Mouse (Mus musculus) limb, embryonic 12.5 days (tissue): ENCODE results near the gene Actr6. TPM values are rescaled to one million over a fixed set of nuclear protein-coding genes. Genes with fewer than 3 reads are reported as not detected.
"Not testable (repeated sequence)": the region's sequence is repeated elsewhere in the genome, so short reads cannot be mapped to it uniquely, and the experiment has no call there.

Experiments
- ATAC-seq: fragments of 200-750 bp; cut with Nextera tagmentation; 2 replicates; pipeline ENCODE4 v1.8.0; 2017; ENCODE audit warnings: low read depth, moderate TSS enrichment; ENCODE audit not compliant: insufficient number of reproducible peaks, insufficient read depth, low FRiP score, low TSS enrichment
- H3K27ac ChIP-seq: fragments of 300-500 bp; sonication (generic); 2 replicates; pipeline ENCODE4 v1.5.1; 2016; ENCODE audit warnings: mild to moderate bottlenecking, moderate library complexity
- H3K27me3 ChIP-seq: fragments of 300-500 bp; sonication (generic); 2 replicates; pipeline ENCODE4 v1.6.1; 2016; ENCODE audit warnings: mild to moderate bottlenecking, moderate library complexity
- H3K36me3 ChIP-seq: fragments of 300-500 bp; sonication (generic); 2 replicates; pipeline ENCODE4 v1.6.1; 2016; ENCODE audit warnings: mild to moderate bottlenecking, moderate library complexity
- H3K4me1 ChIP-seq: fragments of 300-500 bp; sonication (generic); replicated peaks from 2 replicates; pipeline ENCODE4 v1.6.1; 2016
- H3K4me2 ChIP-seq: fragments of 300-500 bp; sonication (generic); 2 replicates; pipeline ENCODE4 v1.6.1; 2016; ENCODE audit warnings: mild to moderate bottlenecking, moderate library complexity
- H3K4me3 ChIP-seq: fragments of 300-500 bp; sonication (generic); replicated peaks from 2 replicates; pipeline ENCODE4 v1.5.1; 2016; ENCODE audit warnings: mild to moderate bottlenecking
- H3K9ac ChIP-seq: fragments of 300-500 bp; sonication (generic); replicated peaks from 2 replicates; pipeline ENCODE4 v1.6.1; 2016; ENCODE audit warnings: mild to moderate bottlenecking, moderate library complexity
- H3K9me3 ChIP-seq: fragments of 300-500 bp; sonication (generic); 2 replicates; pipeline ENCODE4 v1.6.1; 2016; ENCODE audit warnings: mild to moderate bottlenecking, moderate library complexity
- WGBS: fragments of 180-500 bp; shearing (Covaris S2); methylation state at CpG from one replicate; pipeline ENCODE4 v1.1.7; 2016; 5-methylcytosine and 5-hydroxymethylcytosine counted together
- polyA plus RNA-seq: library from polyadenylated mRNA; unstranded; fragments of >200 nt; fragmentation: Nextera tagmentation; extraction: Ambion mirVana; gene quantifications from 2 replicates; pipeline ENCODE4 v1.2.1, GENCODE M21; 2016

Actr6 gene
- polyA plus RNA-seq, 1 experiment from 2014 or later = 37.8 TPM

GRCm38 (mm10) chr10:89697956-89698355 is 34.1 kb downstream of the Actr6 start:
- Histone ChIP-seq H3K27ac (no peak overlapping the region), H3K36me3 (no peaks in the 10 kb centered on the region), H3K4me3 (no peak overlapping the region), H3K9me3 (no peaks in the 10 kb centered on the region), H3K4me1 (no peaks in the 10 kb centered on the region), H3K27me3 (no peaks in the 10 kb centered on the region), H3K9ac (no peak overlapping the region), H3K4me2 (no peak overlapping the region)
- ATAC-seq = no peak
- WGBS = 80% methylated on average over 3 of the region's 3 CpGs

DNA sequence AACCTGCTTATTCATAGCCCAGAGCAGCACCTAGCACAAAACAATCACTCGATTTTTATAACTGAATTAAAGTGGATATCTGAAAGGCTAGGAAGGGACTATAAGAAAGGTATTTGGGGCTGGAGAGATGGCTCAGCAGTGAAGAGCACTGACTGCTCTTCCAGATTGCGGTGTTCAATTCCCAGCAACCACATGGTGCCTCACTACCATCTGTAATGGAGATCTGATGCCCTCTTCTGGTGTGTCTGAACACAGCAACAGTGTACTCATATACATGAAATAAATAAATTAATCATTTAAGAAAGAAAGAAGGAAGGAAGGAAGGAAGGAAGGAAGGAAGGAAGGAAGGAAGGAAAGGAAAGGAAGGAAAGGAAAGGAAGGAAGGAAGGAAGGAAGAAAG is 35.8 kb downstream of the Actr6 start:
- not testable (repeated sequence) for H3K9me3 ChIP-seq, H3K9ac ChIP-seq, ATAC-seq, H3K4me2 ChIP-seq, H3K36me3 ChIP-seq, H3K4me3 ChIP-seq, H3K27ac ChIP-seq, H3K27me3 ChIP-seq, H3K4me1 ChIP-seq
- WGBS = 77% methylated on average over 2 of the region's 2 CpGs

GRCm38 (mm10) chr10:89695194-89695911 is 36.7 kb downstream of the Actr6 start:
- Histone ChIP-seq H3K4me2 (no peak overlapping the region), H3K36me3 (no peaks in the 10 kb centered on the region), H3K9ac (no peak overlapping the region), H3K4me3 (no peak overlapping the region), H3K9me3 (no peaks in the 10 kb centered on the region), H3K4me1 (no peaks in the 10 kb centered on the region), H3K27ac (no peak overlapping the region), H3K27me3 (no peaks in the 10 kb centered on the region)
- WGBS = 79% methylated on average over 20 of the region's 20 CpGs
- no peak for ATAC-seq

DNA sequence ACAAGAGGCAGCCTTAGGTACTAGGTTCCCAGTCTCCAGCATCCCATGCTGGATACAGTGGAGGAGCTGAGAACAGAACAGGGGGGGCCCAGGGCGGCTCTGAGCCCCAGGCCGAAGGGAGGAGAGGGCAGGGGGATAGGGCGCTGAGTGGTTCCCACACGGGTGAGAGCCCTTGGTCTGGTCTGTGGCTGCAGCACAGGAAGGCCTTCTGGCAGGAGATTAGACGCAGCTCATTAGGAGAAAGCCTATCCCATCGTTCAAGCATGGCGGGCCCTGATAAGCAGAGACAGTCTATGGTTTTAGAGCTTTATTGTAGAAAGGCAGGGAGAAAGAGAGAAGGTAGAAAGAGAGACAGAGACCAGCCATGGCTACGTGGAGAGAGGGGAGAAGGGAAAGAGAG is 42.1 kb downstream of the Actr6 start:
- no peak for ATAC-seq
- Histone ChIP-seq H3K9me3 (no peaks in the 10 kb centered on the region), H3K27ac (no peak overlapping the region), H3K4me1 (peaks cover 3% of the 10 kb centered on the region), H3K4me3 (no peak overlapping the region), H3K36me3 (no peaks in the 10 kb centered on the region), H3K4me2 (no peak overlapping the region), H3K9ac (no peak overlapping the region), H3K27me3 (no peaks in the 10 kb centered on the region)
- 54% methylated on average over 8 of the region's 8 CpGs for WGBS

GRCm38 (mm10) chr10:89687455-89687854 is 44.6 kb downstream of the Actr6 start:
- no peak for ATAC-seq
- Histone ChIP-seq H3K4me1 (peaks cover 5% of the 10 kb centered on the region), H3K9me3 (no peaks in the 10 kb centered on the region), H3K4me2 (no peak overlapping the region), H3K9ac (no peak overlapping the region), H3K27ac (no peak overlapping the region), H3K36me3 (0 out of 2 replicates have a peak, but pooled peaks cover 7% of the 10 kb centered on the region), H3K27me3 (no peaks in the 10 kb centered on the region), H3K4me3 (no peak overlapping the region)
- WGBS = 84% methylated on average over 2 of the region's 2 CpGs

GRCm38 (mm10) chr10:89686139-89686808 is 45.8 kb downstream of the Actr6 start, which contains the start of gene Scyl2:
Scyl2 (minus strand) TSS chr10:89686285.
- H3K9me3 ChIP-seq = no peaks in the 10 kb centered on the region
- no peaks in the 10 kb centered on the region for H3K27me3 ChIP-seq
- H3K4me2 ChIP-seq = peak within 1 kb of the TSS; percentile 88
- peak within 1 kb of the TSS; percentile 87 for H3K9ac ChIP-seq
- H3K27ac ChIP-seq = peak within 1 kb of the TSS; percentile 73; the same call in 1 of the 2 replicates
- 5% methylated on average over 31 of the region's 31 CpGs for WGBS
- H3K4me3 ChIP-seq = peak within 1 kb of the TSS; percentile 97
- H3K36me3 ChIP-seq = 0 out of 2 replicates have a peak, but pooled peaks cover 7% of the 10 kb centered on the region
- H3K4me1 ChIP-seq = peaks cover 5% of the 10 kb centered on the region
- ATAC-seq = peak; percentile 97

GRCm38 (mm10) chr10:89685391-89686138 is 46.5 kb downstream of the Actr6 start:
- peak; percentile 79 for ATAC-seq
- peak overlapping the region; percentile 87 for H3K9ac ChIP-seq
- 2% methylated on average over 51 of the region's 51 CpGs for WGBS
- peak overlapping the region; percentile 73; the same call in 1 of the 2 replicates for H3K27ac ChIP-seq
- H3K36me3 ChIP-seq = 0 out of 2 replicates have a peak, but pooled peaks cover 7% of the 10 kb centered on the region
- peaks cover 5% of the 10 kb centered on the region for H3K4me1 ChIP-seq
- H3K4me2 ChIP-seq = peak overlapping the region; percentile 88
- H3K4me3 ChIP-seq = peak overlapping the region; percentile 97
- no peaks in the 10 kb centered on the region for H3K9me3 ChIP-seq
- no peaks in the 10 kb centered on the region for H3K27me3 ChIP-seq

GRCm38 (mm10) chr10:89682961-89683360 is 49.1 kb downstream of the Actr6 start:
- H3K27ac ChIP-seq = no peak overlapping the region
- no peak overlapping the region for H3K9ac ChIP-seq
- no peaks in the 10 kb centered on the region for H3K27me3 ChIP-seq
- H3K4me2 ChIP-seq = no peak overlapping the region
- 75% methylated on average over 10 of the region's 10 CpGs for WGBS
- no peak for ATAC-seq
- peaks cover 5% of the 10 kb centered on the region for H3K4me1 ChIP-seq
- H3K9me3 ChIP-seq = no peaks in the 10 kb centered on the region
- peaks cover 7% of the 10 kb centered on the region; the same call in 1 of the 2 replicates for H3K36me3 ChIP-seq
- H3K4me3 ChIP-seq = no peak overlapping the region

- 94% methylated on average over 1 of the region's 1 CpGs for WGBS
- Histone ChIP-seq H3K9ac (no peak overlapping the region), H3K9me3 (no peaks in the 10 kb centered on the region), H3K27me3 (no peaks in the 10 kb centered on the region), H3K4me3 (no peak overlapping the region), H3K27ac (no peak overlapping the region), H3K4me1 (peaks cover 5% of the 10 kb centered on the region), H3K36me3 (peaks cover 7% of the 10 kb centered on the region; the same call in 1 of the 2 replicates), H3K4me2 (no peak overlapping the region)
- ATAC-seq = no peak
These were observed 49.9 kb downstream of the Actr6 start for GRCm38 (mm10) chr10:89682157-89682556.

DNA sequence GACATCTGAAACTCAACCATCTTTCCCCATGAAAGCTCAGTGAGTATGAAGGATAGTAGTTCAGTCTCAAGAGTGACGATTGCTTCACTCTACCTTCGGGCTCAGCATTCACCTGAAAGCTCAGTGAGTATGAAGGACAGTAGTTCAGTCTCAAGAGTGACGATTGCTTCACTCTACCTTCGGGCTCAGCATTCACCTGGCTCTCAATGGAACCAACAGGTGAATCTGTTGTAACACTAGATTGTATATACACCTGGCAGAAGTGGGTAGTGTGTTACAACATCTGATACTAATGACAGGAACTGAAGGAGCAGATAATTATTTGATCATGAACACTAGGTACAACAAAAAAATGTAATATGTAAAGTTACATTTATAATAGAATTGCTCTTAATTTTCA is 50.4 kb downstream of the Actr6 start:
- Histone ChIP-seq H3K4me2 (no peak overlapping the region), H3K27ac (no peak overlapping the region), H3K9ac (no peak overlapping the region), H3K4me3 (no peak overlapping the region), H3K9me3 (no peaks in the 10 kb centered on the region), H3K4me1 (peaks cover 5% of the 10 kb centered on the region), H3K36me3 (peaks cover 7% of the 10 kb centered on the region; the same call in 1 of the 2 replicates), H3K27me3 (no peaks in the 10 kb centered on the region)
- 91% methylated on average over 4 of the region's 4 CpGs for WGBS
- no peak for ATAC-seq

DNA sequence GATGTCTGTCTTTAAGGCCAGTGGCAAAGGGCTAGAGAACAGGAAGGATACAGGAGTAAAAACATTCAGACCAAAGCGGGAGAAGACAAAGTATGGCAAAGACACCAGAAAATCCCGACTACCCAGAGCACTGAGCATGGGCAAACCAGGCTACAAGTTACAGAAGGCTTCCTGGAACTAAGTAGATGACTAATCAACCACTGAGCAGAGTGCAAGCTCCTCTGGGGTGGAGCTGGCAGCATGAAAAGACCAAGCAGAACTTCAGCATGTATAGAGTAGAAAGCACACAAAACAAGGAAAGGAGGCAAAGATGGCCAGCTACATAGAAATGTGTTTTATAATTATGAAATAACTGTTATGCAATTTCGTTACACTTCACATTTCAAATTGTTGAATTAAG is 51.6 kb downstream of the Actr6 start:
- Histone ChIP-seq H3K4me2 (no peak overlapping the region), H3K27me3 (no peaks in the 10 kb centered on the region), H3K36me3 (peaks cover 7% of the 10 kb centered on the region; the same call in 1 of the 2 replicates), H3K9me3 (no peaks in the 10 kb centered on the region), H3K27ac (no peak overlapping the region), H3K9ac (no peak overlapping the region), H3K4me3 (no peak overlapping the region), H3K4me1 (peaks cover 5% of the 10 kb centered on the region)
- WGBS = 90% methylated on average over 3 of the region's 3 CpGs
- no peak for ATAC-seq
